Mouse (Mus musculus) thymus, adult 18-20 months (tissue): ENCODE results near the gene Elfn2.

Experiments
- DNase-seq, 2 experiments: peaks; one replicate each; pipeline ENCODE4 v3.0.0; 2022; ENCODE audit warnings: mixed read lengths in 2 of 2

Elfn2 gene

DNA sequence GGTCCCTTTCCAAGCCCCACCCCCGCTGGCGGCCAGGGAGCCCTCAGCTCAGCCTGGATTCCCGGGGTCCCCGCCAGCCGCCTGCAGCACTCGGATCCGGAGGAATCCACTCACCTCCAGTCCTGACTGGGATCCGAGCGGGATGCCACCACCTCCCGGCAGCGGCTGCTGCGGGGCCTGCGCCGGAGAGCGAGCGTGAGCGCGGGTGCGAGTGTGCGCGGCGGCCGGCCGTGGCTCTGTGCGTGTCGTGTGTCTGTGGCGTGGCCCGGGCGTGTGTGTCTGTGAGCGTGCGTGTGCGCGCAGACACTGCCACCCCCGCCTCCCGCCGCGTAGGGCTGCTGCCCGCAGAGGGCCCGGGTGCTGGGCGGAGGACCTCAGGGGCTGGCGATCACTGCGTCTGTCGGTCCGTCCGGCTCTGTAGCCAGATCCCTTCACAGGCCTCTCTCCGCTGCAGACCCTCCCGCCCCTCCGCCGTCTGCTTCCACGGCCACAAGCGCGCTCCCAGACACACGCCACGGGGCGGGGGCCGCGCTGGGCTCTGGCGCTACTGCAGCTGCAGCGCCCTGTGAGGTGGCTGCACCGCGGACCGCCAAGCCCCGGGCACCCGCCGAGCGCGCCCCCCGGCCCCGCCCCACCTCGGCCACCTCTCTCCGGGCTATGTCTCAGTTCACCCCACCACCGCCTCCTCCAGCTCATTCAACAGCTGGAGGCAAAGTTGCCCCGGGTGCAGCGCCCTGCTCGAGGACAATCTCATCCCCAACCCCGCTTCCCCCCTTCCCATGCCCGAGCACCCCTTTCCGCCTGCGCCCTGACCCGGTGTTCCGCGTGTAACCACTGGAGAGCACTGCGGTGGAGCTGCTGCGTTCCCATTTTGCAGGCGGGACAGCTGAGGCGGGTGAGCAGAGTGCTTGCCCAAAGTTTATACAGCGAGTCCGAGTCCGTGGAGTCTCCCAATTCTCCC is at the start of gene Elfn2:
Gene Elfn2, minus strand, starts transcription at position 482 of the 961 bp plus-strand sequence.
- no peak for DNase-seq

DNA sequence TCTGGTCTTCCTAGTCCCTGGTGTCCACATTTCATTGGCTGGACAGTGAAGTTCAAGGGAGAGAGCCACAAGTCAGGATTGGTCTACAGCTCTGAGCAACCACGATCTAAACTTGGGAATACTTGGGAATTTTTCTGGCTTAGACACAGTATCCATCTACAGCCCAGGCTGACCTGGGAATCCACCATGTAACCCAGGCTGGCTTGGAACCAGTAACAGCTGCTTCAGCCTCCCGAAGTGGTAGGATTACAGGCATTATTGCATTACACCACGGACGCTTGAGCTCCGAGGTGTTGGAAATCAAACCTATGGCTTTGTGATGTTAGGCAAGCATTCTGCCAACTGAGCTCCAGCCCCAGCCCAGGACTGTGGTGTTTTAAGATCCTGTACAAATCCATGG is 45.1 kb upstream of the Elfn2 start:
- DNase-seq, result no peak

DNA sequence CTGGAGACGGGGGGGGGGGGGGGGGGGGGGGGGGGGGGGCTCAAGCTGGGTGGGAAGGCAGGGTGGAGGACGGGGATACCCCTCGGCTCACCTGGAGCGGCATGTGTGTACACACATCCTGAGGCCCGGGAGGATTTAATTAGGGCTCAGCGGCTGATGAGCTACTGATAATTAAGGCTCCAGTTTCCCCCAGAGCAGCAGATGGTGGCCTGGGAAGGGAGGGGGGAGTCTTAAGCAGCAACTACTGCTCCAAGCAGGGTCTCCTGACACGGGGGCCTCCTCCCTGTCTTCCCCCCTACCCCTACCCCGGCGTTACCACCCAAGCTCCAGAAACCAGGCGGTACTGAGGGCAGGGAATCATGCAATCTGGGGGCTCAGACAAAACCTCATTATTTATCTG is 44.6 kb upstream of the Elfn2 start:
- no peak for DNase-seq

DNA sequence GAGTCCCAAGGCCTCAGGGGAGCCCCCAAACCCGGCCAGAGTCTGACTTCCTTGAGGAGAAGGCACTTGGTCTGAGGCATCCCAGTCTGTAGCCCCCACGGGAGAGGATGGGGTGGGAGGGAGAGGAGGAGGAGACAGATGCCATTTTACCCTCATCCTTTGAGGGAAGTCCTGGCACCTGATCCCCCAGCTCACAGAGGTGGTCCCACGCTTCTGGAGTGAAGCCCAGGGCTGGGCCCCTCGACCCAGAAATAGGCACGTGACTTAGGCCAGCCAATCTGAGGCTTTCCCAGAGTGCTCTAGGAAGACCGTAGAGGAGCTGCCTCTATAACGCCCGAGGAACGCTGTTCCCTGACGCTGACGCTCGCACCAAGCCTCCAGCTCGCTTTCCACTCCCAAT is 42.5 kb upstream of the Elfn2 start:
- no peak for DNase-seq

DNA sequence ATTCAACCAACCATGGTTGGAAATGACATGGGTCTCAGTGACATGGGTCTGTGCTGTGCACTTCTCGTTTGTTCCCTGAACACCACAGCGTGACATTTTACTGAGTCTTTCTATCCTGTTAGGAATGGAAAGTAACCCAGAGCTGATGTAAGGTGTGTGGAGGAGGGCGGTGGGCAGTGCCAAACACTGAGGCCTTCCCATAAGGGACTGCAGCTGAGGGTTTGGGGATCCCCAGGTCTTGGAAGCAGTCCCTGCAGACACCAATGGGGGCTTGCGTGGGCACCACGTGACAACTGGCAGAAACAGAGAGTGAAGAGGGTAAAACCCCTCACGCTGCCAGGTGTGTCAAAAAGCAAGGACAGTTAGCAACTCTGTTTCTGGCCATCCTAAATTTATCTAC is 39.6 kb upstream of the Elfn2 start:
- no peak for DNase-seq

DNA sequence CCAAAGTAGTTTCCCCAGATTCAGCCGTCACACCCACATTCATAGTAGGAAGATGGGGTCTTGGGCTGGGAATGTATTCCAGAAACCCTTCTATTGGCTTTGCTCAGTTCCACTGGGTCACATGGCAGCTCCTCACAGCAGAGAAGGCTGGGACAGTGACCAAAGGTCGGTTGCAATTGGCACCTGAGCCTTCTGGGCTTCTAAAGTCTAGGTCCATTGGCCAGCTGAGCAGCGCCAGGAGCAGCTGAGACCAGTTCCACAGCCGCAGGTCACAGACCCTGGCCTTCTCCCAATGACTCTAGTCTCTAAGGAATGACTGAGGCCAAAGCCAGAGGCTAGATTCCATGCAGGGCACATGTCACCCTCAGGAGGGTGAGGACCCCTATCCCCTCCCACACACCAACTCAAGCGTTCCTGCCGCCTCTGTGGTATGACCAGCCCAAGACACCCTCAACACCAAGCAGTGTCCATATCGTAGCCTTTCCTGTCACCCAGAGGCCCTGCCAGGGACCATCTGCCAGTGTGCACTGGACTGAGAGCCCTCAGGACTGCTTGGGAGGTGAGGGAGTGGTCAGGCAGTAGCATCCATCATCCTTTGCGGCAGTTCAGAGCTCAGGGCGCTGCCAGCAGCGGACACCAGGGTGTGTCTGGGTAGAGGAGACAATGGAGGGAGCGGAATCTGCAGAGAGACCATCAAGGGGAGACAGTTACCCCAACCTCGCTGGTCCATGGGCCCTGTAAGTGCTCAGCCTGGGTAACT is 37.6 kb upstream of the Elfn2 start:
- DNase-seq, result no peak

DNA sequence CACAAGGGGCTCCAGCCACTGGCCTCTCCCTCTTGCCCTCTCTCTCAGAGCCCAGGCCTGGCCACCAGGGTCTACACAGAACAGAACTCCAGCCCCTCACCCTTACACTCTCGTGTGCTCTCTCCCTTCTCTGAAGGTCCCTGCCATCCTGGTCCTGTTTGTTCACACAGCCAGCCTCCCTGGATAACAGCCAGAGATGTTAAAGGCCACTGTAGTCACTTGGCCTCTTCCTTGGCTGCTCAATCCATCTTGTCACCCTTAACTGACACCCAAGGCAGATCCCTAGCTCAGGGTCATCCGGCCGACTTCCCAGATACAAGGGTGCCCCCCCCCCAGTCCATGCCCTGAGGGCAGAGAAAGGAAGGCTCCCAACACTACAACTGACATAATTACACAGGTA is 36.7 kb upstream of the Elfn2 start:
- no peak for DNase-seq

DNA sequence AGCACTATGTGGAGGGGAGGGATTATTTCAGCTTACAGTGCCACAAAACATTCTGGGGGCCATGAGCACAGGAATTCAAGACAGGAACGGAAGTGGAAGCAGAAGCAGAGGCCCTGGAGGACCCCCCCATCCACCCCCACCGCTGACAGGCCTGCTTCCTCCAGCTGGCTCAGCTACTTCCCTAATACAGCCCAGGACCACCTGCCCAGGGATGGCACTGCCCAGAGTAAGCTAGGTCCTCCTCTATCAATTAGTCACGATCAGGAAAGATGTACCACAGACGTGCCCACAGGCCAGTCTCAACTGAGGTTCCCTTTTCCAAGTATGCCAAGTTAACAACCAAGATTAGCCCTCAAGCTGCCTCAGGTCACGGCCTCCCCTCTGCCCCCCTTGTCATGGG is 35.6 kb upstream of the Elfn2 start:
- DNase-seq, result no peak

DNA sequence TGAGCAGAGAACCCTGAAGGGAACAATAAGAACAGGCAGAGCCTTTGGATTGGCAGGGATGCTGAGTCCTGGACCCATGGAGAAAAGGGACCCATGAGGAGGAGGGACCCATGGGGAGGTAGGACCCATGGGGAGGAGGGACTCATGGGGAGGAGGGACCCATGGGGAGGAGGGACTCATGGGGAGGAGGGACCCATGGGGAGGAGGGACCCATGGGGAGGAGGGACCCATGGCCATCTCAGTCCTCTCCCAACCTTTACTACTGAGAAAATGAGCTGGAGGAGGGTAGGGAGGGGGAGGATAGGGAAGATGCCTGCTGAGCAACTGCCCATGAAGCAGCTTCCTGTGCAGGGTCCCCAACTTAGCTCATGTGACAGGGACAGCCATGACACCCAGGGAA is 34.4 kb upstream of the Elfn2 start:
- DNase-seq, result no peak

DNA sequence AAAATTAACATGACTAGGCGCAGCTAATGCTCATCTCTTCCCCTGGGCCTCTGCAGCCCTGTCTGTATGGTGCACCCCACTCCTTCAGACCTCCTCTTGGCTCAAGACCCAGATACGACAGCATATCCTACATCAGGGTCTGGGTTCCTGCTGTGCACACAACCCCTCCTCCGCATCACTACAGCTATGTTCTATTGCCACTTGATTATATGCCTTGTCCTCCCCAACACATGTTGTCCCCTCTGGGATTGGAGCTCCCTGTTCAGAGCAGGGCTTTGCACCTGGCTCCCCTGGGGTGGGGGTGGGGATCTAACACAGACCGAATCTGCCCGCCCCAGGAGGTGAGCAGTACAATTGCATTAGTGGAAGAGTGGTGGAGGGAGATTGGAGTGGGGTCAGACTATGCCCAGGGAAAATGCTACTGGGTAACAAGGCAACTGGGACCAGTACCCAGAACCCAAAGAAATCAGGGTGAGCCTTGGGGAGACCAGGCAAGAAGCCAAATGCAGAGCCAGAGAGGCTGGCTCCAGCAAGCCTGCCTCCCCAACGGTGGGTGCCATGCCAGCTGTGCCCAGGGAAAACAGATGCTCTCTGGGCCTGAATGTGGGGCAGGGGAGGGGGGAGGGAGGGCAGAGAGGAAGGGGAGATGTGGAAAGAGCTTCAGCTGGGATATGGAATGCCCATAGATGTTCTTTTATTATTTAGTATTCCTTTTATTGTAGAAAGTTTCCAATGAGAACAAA is 32.2 kb upstream of the Elfn2 start:
- no peak for DNase-seq

DNA sequence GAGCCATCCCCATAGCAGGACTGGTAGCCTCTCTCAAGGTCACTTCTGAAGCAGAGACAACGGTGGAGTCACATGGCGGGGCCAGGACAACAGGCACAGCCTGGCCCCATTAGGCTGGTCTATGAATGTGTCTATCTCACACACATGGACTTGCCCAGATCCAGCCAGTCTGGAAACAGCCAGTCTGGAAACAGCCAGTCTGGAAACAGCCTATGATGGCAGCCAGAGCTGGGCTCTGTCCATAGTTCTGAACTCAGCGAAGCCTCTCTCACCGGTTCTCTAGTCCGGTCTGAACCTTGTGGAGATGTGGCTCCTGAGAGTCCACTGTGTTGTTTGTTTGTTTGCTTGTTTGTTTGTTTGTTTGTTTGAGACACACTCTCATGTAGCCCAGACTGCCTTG is 31.3 kb upstream of the Elfn2 start:
- DNase-seq, result no peak

DNA sequence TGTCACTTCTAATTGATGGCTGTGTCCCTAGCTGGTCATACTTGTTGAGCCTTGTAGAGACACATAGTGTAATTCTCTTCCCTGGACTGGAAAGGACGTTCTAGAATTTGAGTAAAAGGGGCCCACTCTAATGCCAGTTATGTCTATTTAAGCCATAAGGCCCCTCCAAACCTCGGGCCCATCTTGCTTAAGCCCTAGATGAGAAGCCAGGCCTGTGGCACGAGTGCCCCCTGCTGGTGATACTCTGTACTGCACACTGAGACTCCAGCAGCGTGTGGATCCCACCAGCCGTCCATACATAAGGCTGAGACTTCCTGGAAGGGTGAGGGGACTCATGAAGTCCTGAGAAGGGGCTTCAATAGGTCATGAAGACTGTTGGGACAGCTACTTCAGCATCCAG is 25.6 kb upstream of the Elfn2 start:
- DNase-seq, result peak; percentile 44 to 59

DNA sequence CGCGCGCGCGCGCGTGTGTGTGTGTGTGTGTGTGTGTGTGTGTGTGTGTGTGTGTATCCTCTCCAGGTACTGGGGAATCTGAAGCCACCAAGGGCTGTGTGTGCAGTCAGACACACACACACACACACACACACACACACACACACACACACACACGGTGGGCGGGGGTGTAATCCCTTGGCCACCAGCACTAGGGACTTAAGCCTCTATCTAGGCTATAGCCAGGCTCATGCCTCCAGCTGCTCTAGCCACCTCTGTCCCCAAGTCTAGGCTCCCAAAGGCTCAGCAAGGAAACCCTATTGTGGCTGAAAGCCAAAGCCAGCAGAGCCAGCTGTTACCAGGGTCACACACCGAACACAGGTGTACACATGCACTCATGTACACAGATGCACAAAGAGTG is 24.3 kb upstream of the Elfn2 start:
- DNase-seq, result no peak

DNA sequence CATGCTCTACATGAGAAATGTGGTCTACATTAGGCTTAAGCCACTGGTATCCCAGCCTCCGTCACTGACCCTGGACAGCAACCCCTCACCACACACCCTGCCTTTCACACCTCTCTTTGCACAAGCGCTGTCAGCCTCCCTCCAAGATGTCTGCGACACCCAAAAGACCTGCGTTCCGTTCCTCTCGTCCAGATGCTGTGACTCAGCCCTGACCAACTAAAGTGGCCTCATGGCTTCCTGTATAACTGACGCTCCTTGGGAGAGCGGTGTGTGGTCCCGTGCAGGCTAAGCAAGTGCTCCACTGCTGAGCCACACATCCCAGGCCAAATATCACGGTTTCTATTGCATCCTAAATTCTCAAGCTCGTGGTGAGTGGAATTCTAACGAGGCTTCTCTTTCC is 22.1 kb upstream of the Elfn2 start:
- no peak for DNase-seq

DNA sequence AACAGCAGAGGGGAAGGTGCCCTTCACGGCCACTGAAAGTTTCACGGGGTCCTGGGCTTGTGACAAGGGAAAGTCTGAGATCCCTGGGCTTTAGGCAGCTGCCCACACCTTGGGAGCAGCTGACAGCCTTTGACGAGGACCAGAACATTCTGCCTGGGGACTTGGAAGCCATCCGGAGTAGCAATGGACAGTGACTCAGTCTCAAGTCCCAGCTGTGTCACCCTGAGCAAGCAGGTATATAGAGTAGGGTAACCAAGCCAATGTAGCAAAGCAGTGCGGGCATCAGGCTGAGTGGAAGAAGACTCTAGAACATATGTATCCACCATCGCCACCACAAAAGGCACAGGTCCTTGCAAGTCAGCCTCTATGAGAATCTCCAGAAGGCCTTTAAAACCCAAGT is 18.6 kb upstream of the Elfn2 start:
- DNase-seq, result no peak

DNA sequence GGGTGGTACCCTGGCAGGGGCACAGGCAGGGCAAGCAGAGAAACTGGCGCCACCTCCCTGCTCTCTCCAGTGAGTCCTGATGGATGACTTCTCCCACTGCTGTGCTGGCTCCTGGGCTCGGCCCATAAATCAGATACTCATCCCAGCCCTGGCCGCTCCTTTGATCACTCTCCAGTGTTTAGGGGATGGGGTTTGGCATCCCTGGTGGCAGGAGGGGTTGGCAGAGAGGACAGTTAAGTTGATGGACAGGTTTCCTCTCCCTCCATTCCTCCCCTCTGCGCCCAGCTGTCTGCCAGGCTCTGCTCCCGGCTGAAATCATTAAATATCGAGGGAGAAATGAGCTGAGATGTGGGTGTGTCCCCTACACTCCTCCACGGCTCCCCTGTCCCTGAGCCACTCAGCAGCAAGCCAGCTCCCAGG is 18.1 kb upstream of the Elfn2 start:
- no peak for DNase-seq

DNA sequence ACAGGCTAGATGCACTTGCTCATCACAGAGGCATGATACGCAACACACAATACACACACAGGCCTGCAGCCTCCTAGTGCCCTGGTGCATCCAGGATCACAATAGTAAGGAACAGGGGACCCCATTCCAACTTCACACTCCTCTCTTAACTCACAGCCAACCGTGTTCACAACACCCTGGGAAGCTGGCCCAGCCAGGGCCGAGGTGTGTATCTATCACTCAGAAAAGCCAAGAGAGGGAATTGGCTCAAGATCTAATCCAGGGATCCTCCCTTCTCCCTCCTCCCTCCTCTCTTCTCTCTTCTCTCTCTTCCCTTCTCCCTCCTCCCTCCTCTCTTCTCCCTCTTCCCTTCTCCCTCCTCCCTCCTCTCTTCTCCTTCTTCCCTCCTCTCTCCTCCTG is 17.6 kb upstream of the Elfn2 start:
- no peak for DNase-seq

DNA sequence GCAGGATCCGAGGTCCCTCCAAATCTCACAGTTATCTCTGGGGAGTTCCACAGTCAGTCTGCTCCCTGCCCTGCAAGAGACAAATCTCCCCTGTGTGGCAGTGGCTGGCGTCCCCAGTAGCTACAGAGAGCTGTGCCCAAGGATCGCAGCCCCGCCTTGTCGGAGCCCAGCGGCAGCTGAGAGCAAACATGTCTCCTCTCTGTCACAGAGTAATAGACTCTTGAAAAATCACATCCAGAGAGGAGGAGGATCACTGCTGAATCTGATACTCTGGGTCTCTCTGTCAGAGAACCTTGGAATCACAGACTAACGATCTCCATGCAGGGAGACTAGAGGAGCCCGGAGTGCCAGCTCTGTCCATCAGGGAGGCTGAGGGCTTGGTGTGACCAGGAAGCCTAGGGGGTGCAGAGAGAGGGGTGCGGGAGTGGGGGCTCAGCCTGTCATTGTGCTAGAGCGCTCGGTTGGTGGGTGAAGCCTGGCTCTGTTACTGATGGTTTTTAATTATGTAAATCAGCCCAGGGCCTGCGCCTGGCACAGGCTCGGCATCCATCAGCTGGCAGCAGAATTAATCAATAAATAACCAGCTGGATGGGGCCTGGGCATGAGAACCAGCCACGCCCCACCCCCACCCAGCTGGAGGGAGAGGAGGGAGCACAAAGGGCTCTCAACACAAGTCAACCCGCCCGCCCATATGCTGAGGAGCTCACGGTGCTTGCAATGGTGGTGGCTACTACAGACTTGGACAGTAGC is 17.0 kb upstream of the Elfn2 start:
- DNase-seq, result no peak

DNA sequence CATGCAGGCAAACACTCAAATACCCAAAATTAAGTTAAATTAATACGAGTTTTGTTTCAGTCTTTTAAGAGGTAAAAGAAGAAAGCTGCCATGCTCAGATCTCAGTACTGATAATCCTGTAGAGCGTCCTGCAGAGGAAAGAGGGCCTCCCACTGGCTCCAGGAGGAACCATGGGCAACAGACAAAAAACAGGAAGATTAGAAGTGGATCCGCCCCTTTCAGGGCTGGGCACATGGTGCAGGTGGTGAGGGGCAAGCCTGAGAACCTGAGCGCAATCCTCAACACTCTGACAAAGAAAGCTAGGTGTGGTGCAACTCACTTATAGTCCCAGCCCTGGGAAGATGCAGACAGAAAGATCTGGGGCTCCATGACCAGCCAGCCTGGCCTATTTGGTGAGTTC is 13.3 kb upstream of the Elfn2 start:
- DNase-seq, result no peak

DNA sequence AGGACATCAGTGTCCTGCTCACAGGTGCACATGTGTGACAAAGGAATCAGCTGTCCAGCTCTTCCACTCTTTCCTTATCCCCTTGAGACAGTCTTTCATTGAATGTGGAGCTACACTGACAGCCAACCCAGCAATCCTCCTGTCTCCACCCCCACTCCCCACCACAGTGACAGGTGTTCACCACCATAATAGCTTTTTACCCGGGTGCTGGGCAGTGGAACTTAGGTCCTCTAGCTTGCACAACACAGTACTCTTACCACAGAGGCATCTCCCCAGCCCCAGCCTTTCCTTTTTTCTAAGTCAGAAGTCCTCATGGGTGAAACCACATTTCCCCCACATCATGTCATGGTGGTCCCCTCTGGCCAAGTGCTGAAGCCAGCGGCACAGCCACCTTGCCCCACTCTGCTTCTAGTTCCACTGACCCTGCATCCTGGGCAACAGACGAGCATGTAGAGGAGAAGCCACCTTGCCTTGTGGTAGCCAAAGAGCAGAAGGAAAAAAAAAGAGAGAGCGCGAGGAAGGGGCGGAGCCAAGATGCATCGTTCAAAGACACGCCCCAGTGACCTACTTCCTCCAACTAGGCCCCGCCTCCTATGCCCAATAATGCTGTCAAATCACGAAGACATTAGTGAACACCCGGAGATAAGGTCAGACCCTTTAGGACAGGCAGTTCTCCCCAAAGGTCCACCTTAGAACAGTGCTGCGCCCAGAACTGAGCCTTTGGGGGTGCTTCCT is 11.9 kb upstream of the Elfn2 start:
- DNase-seq, result no peak

DNA sequence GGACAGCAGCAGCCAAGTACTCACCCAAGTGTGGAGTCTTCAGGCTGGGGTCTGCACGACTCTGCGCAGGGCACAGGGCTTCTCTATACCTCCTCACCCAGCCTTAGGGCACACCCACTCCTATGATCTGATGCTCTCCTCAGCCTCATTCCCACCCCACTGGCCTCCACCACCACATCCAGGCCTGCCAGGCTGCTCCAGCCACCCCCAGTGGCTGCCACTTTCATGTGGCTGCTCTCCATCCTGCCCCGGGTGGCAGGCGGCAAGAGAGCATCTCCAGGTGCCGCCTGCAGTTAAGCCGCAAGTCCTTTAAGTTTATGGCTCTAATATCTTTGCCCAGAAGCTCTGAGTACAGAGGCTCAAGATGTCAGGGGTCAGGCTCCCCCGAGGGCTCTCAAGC is 8.1 kb upstream of the Elfn2 start:
- DNase-seq, result peak in 1 of 2 experiments; percentile 43

DNA sequence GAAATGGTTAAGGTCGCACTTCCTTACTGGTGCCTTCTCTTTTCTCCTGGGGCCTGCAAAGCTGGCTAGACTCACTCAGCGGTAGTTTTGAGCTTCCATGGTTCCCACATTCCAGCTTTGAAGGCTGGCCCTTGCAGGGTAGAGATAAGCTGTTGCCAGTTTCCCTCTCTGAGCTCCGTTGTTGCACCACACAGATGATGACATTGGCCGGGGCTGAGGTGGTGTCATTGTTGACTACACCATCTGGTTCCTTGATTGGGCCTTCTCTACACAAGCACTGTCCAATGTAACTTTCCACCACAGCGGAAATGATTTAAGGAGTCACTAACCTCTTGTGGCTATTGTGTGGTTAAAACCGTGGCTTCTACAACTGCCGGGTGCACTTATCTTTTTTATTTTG is 2.0 kb upstream of the Elfn2 start:
- DNase-seq, result no peak
